Mouse (Mus musculus) cerebellum, postnatal 25 days (tissue): ENCODE measurements around the gene Cebpz.
A peak's percentile ranks its signal among the peaks of the same experiment; 100 is the strongest.

Source experiments
- DNase-seq, 2 experiments: peaks; one replicate each; pipeline ENCODE4 v3.0.0; 2021; ENCODE audit warnings: mixed read lengths in 2 of 2

The Cebpz gene

DNA sequence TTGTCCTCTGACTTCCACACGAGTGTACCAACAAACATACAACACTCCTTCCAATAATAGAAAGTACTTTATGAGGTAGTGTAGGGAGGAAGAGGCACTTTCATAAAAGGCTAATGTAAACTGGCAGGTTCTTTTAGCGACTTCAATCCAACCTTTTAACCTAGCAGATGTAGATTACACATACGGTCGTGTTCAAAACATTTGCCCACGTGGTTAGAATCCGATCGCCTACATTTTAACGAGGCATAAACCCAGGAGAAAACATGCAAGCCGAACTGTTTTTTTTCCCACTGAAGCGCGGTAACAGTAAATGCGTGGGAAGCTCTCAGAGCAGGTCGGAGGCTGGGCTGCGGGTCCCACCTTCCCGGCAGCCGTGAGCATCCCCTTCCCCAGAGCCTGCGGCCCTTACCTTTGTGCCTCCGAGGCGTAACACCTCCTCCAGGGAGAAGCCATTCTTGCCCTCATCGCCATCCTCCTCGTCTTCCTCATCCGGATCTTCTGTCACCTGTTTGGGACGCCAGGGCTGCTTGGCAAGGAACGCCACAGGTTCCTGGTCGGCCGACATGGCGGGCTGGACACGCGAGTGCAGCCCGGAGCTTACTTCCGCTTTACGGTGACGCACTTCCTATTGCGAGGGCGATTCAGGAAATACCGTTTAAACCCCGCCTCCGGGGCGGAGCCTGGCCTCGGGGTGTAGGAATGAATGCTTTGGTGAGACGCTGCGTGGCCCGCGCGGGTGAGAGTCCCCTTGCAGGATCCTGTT, at the start of gene Cebpz, which contains the start of gene Ndufaf7:
Gene Cebpz (minus strand): TSS at position 601 of the 763 bp plus-strand sequence.
Gene Ndufaf7 (plus strand): TSS at position 671 of the 763 bp plus-strand sequence.
- peak; percentile 98 to 99 for DNase-seq

DNA sequence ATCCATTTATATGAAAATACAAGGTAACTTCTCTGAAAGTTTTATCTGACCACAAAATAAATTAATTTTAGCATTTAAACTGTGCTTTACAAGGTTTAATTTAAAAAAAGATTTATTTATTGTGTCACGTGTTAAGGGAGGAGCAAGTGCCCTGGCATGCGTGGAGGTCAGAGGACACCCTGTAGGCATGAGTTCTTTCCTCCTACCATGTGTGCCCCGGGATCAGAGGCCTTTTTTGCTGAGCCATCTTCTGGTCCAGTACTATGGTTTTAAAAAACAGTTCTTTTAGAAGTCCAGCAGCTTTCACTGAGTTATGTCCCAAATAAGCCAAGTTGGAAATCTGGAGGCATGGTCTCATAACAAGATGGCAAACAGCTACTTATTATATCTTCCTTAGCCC, 46.9 kb upstream of the Cebpz start:
- no peak for DNase-seq

- no peak for DNase-seq
Observed at GRCm38 (mm10) chr17:78983166-78983565, 46.3 kb upstream of the Cebpz start.

- DNase-seq = no peak
Observed at GRCm38 (mm10) chr17:78968500-78968899, 31.6 kb upstream of the Cebpz start.

DNA sequence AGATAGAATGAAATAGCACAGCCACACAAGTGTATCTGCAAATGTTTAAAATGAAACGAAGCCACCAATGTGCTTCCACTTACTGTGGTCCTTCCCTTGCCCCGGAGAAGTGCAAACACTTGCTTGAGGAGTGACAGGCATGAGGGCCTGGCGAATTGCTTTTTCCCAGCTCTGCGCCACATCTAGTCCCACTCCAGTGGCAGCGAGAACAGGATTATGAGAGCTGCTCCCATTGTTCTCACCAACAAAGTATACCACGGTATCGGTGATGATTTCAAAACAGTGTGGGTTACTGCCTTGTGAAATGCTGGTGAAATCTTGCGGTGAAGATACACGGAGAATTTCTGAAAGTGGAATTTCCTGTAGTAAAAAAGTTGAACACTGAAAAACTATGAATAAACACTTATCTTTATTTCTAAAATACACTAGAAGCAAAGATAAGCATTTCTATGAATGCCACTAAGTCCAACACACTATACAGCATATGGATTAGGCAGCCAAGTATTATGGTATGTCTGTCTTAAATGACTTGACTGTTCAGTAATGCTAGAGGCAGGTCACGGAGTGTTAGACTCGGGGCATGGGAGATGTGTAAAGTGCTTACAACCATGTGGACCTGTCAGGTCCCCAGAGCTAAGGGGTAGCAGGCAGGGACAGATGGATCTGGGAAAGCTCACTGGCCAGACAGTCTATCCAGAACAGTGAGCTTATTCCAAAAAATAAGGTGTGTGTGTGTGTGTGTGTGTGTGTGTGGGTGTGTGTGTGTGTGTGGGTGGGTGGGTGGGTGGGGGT, 29.4 kb upstream of the Cebpz start:
- DNase-seq = no peak

DNA sequence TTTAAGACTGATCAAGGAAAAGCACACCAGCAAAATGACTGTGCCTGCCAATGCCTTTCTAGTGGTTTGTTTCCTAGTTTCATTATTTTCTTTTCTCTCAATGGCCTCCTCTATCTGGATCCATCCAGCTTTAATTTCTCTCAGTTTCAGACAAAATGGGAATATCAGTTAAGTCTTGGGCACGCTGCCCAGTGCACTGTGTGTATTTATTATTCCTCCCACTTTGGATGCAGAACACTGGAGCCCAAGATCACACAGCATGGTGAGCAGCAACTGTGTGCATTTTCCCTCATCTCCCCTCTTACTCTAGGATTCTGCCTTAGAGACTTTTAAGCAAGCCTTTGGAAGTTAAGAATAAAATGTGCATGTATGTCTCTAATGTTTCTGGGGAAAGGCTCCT, 27.5 kb upstream of the Cebpz start:
- no peak for DNase-seq

- no peak for DNase-seq
Observed at GRCm38 (mm10) chr17:78959473-78959872, 22.6 kb upstream of the Cebpz start.

DNA sequence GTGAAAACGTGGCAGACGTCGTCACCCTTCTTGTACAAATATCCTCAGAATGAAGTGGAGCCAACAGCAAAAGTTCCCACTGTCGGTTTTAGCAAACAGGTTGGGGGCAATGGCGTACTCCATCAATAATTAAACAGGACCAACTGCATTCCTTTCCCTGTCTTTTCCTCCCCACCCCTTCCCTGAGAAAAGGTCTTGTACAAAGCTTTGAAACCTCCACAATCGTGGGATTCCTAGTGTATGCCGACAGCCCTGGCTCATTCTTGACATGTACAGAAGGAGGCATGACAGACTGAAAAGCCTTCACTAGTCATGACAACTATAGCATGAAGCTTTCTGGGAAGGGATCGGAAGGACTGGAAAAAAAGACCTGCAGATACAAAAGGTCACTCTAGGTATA, 16.4 kb upstream of the Cebpz start:
- no peak for DNase-seq

DNA sequence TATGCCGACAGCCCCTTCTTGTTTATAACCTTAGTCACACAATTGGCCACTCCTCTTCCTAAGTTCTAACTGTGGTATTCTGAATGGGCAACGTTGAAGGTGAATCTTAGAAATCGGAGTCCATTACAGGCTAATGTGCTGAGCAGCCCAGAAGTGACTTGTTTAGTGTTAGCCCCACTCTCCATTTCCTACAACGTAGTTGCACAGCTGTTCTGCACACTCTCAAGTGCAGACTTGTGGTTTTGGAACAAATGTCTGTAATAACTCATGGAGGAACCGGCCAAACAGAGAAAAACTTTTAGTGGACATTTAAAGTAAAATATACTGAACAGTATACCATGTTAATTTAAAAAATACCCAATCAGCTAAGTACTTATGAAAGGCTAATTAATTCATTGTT, 15.2 kb upstream of the Cebpz start:
- no peak for DNase-seq

GRCm38 (mm10) chr17:78951225-78951624, 14.4 kb upstream of the Cebpz start:
- no peak for DNase-seq

DNA sequence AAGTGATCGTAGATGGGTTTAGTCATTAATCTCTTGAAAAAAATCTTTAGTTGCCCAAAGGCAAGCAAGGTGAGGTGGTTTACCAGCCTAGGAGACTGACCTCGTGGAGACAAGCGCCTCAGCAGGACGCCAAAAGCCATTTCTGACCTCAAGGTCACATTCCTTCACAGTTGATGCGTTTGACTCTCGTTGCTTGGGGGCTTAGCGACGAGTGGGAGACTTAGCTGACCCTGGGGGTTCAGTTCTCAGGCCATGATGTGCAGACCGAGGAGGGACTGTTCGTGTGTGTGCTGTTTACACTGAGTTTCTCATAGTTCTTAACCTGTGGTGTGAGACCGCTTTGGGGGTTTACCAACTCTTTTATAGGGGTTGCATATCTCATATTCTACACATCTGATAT, 5.7 kb upstream of the Cebpz start:
- DNase-seq = no peak

GRCm38 (mm10) chr17:78938927-78939326, 2.1 kb upstream of the Cebpz start:
- DNase-seq = no peak

DNA sequence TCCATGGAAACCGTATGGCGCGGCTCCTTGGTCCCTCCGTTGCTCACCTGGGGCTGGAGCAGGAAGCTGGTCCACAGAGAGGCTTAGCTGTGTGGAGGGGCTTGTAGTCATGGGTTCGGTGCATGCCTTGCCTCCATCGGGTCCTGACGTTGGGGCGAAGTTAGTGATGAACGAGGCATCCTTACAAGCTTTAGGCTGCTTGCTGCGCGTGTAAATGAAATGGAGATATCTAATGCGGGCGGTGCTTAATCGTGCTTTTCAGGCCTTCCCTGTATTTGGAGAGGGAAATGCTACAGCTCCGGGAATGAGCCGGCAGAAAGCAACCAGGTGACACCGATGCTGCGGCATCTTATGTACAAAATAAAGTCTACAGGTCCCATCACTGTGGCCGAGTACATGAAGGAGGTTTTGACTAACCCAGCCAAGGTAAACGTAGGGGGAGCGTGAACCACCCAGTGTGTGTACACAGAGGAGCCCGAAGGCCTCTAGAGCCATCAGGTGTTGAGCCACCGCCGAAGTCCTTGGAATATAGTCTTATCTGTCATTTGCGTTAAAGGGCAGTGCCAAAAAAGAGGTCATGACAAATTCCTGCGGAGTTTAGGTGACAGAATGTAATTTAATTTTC, 475 bp upstream of the Cebpz start:
- DNase-seq = peak in 1 of 2 experiments; percentile 38

GRCm38 (mm10) chr17:78935857-78936256, 1.0 kb downstream of the Cebpz start:
- DNase-seq = no peak

GRCm38 (mm10) chr17:78917696-78918095, 19.2 kb downstream of the Cebpz start:
- no peak for DNase-seq

GRCm38 (mm10) chr17:78916899-78917298, 20.0 kb downstream of the Cebpz start:
- DNase-seq = peak in 1 of 2 experiments; percentile 14

GRCm38 (mm10) chr17:78916369-78916813, 20.5 kb downstream of the Cebpz start, which contains the start of gene Cebpzos:
TSS of gene Cebpzos (plus strand) at chr17:78916500.
- peak; percentile 91 to 94 for DNase-seq

DNA sequence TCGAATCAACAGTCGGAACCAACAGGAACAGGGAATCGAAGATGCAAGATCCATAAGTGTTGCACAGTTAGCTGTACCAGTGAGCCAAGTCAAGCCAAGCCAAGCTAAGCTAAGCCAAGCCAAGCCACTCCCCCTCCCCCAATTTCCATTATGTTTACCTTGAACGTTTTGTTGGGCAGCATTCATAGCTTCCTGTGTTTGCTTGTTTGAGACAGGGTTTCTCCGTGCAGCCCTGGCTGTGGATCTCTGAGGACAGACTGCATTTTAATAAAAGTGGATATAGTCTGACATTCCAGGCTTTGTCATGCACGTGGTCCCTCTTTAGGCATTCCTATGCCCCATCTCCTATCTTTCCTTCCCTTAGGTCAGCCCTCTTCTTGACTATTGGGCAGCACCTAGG, 21.1 kb downstream of the Cebpz start:
- peak in 1 of 2 experiments; percentile 10 for DNase-seq

GRCm38 (mm10) chr17:78913921-78914320, 22.9 kb downstream of the Cebpz start:
- no peak for DNase-seq

DNA sequence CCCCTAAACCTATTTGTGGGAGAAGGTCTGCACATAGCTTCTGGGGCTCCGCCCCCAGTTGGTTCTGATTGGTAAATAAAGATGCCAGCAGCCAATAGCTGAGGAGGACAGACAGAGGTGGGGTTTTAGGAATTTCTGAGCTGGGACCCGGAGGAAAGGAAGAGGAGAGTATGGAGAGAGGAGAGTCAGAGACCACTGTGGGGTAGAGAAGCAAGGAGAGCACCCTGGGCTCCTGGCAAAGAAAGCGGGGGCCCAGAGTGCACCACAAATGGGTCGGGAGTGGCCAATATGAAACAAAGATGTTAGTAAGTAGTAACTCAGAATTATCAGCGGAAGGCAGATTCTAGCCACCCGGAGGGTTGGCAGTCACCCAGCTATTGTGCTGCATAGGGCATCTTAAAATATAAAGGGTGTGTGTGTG, 24.0 kb downstream of the Cebpz start:
- DNase-seq = peak; percentile 34 to 65

- no peak for DNase-seq
Observed at GRCm38 (mm10) chr17:78909374-78909773, 27.5 kb downstream of the Cebpz start.

DNA sequence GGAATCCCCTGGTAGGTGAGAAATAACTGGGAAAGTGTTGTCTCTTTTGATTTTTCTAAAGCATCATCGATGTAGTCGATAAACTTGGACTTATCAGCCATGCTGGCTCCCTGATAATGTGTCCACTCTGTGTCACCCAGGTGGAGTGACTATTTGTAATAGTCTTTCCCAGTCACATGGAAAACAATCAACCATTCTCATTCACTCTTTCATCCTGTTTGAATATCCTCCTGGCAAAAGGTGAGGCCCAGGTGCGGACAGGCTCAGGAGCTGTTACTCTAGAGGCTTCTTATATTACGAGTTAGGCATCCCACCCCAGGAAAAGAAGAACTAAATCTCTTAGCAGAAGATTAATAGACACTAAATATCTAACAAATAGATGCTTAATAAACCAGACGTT, 30.0 kb downstream of the Cebpz start, which contains the start of gene Sult6b1:
Gene Sult6b1 (minus strand): TSS at position 101 of the 400 bp plus-strand sequence.
- DNase-seq = no peak

DNA sequence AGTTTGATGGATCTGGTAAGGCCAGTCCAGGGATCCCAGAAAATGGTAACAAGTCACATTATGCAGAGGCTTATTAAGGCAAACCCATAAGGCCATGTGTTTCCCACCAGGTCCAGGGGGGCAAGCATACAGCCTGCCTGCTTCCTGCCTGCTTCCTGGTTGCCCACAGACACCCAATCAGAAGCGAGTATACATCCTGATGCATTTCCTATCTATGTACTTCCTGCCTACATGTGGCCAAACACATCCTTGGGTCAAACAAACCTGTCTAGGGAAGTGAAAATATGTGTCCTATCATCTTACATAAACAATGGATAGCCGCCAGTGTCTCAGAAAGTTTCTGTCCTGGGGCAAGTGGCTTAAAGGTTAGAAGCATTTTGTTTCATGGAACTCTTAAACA, 33.7 kb downstream of the Cebpz start:
- no peak for DNase-seq
